Mouse (Mus musculus) lung, adult 2 months (tissue): ENCODE results near the gene Retnlb.

ENCODE experiments used
- CTCF ChIP-seq: fragments of 200-500 bp; IDR thresholded peaks from 2 replicates; pipeline ENCODE4 v1.5.1; 2011; ENCODE audit warnings: mild to moderate bottlenecking, low read length, control low read depth; ENCODE audit not compliant: insufficient read depth
- POLR2A ChIP-seq: fragments of 200-500 bp; IDR thresholded peaks from 2 replicates; pipeline ENCODE4 v1.6.1; 2011; ENCODE audit warnings: low read depth, mild to moderate bottlenecking, control low read depth, low read length, borderline replicate concordance; ENCODE audit errors: extremely low read depth

GRCm38 (mm10) chr16:48777254-48777653, 39.4 kb upstream of the Retnlb start:
- TF ChIP-seq CTCF (no peak), POLR2A (no peak)
